Mouse (Mus musculus): ENCODE measurements around the gene Tcp11l1. TPM values are rescaled to one million over a fixed set of nuclear protein-coding genes. Genes with fewer than 3 reads are reported as not detected.

The Tcp11l1 gene
- 18.3 and 21.3 TPM in 2 replicates for total RNA-seq (2014; fragmentation: Nextera tagmentation)
- total RNA-seq (2017) = 7.9 and 10.5 TPM in 2 replicates

GRCm38 (mm10) chr2:104711585-104712485, at the start of gene Tcp11l1:
Tcp11l1 (minus strand) TSS chr2:104712169.
- peak; percentile 75 for ATAC-seq (replicated peaks; ENCODE audit: poor library complexity, severe bottlenecking)

- peak; percentile 77 for ATAC-seq (replicated peaks; ENCODE audit: poor library complexity, severe bottlenecking)
Measured at GRCm38 (mm10) chr2:104750611-104751010, 38.6 kb upstream of the Tcp11l1 start.

DNA sequence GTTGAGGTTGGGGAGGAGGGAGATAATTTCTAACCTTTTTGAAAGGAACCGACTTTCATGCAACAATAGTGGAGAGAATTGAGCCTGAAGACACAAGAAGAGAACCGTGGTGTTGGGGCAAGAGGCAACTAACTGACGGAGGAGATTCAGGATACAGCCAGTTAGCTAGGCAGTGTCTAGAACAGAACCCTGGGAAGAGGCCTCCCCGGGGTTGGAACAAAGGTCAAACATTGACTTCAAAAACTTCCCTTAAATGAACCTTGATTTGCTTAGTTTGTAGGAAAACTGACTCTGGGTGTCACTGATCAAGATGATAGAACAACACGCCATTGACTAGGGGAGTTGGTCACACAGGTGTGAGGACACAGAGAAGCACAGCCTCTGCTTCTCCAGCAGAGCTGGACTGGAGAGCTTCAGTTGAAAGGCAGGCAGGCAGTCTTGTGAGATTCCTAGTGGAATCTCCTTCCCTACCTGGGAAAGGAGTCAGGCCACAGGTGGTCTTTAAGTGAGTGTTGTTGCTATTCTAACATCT, 36.7 kb upstream of the Tcp11l1 start:
- no peak for ATAC-seq (replicated peaks; ENCODE audit: poor library complexity, severe bottlenecking)

- peak; percentile 26 for ATAC-seq (replicated peaks; ENCODE audit: poor library complexity, severe bottlenecking)
Measured at GRCm38 (mm10) chr2:104746251-104746650, 34.3 kb upstream of the Tcp11l1 start.

DNA sequence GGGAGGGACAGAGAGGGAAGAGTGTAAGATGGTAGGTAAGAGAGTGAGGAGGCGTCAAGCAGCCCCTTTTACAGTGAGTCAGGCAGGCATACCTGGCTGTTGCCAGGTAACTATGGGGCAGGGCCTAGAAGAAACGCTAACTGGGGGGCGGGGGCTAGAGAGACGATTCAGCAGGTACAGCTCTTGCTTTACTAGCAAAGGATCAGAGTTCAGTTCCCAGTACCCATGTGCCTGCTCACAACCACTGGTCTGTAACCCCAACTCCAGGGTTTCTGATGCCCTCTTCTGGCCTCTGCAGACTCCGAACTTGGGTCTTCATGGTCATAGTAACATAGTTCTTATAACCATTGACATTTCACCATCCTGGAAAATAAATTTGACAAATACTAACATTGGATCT, 32.0 kb upstream of the Tcp11l1 start:
- ATAC-seq (replicated peaks; ENCODE audit: poor library complexity, severe bottlenecking) = no peak

DNA sequence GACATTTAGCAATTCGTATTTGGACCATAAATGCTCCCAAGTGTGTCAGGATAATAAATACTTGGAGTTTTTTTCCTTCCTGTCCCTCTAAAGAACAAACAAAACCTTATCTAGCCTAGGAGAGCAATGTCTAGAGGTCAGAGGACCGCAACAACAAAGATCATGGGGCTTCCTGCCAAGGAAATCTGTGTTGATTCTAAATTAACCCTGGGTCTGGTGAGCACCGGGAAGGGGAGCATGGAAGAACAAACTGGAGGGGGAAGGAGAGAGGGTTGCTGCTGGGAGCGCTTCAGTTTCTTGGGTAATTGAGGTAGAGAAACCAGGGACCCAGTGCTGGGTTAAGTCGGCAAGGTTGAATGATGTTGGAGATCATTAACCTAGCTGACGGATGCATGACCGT, 31.2 kb upstream of the Tcp11l1 start:
- no peak for ATAC-seq (replicated peaks; ENCODE audit: poor library complexity, severe bottlenecking)

DNA sequence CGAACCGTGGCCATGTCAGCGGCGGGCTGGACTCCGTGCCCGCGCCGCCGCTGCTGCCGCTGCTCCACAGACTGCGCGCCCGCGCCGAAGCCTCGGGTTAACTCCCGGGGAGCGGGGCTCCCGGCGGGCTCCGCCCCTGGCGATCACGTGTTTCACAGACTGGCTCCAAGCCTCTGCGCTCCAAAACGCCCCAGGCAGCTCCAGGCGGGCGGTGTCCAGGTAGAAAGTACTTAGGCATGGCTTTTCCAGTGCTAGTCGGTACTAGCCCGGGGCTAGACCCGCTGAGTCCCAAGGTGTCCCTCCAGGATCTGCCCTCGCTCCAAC, 30.7 kb upstream of the Tcp11l1 start, which contains the start of gene Depdc7:
TSS of gene Depdc7 (minus strand) at position 138 of the 324 bp plus-strand sequence.
- ATAC-seq (replicated peaks; ENCODE audit: poor library complexity, severe bottlenecking) = peak; percentile 61

DNA sequence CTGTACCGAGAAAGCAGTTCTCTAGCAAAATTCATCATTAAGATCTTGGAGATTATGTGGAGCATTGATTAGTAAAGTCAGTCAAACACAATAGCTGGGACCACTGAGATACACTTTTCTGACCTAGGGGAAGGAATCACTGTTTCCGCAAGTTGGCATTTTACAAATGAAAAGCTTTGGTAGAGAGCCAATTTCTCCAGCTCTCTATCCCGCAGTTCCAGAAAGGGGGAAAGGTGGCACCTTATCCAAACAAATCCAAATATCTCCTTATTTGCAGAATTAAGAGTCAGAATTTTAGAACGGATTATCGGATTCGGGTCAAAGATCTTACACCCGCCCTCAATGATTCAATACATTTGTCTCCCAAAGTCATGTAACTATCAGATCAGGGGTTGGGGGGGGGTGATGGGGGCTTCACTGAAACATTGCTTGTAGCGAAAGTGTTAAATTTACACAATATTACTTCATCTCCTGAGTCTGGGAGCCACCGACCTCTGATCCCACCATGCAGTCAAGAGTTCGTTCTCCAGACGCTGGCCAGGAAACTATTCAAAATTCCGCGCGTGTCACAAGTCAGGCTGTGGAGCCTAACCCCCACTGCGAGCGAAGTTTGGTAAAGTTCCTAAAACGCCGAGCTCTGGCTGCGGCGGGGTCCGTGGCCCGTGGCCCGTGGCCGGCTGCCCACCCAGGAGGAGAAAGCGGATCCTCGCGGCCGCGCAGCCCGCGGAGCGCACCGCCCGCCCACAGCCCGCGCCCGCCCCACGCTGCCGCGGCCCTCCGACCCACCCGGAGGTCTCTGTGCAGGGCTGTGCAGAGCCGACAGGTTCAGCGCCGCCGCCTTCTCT, 30.1 kb upstream of the Tcp11l1 start:
- ATAC-seq (replicated peaks; ENCODE audit: poor library complexity, severe bottlenecking) = peak; percentile 66

GRCm38 (mm10) chr2:104741015-104741758, 29.2 kb upstream of the Tcp11l1 start:
- ATAC-seq (replicated peaks; ENCODE audit: poor library complexity, severe bottlenecking) = no peak

GRCm38 (mm10) chr2:104740248-104740949, 28.4 kb upstream of the Tcp11l1 start:
- ATAC-seq (replicated peaks; ENCODE audit: poor library complexity, severe bottlenecking) = peak; percentile 57

- no peak for ATAC-seq (replicated peaks; ENCODE audit: poor library complexity, severe bottlenecking)
Measured at GRCm38 (mm10) chr2:104739691-104740090, 27.7 kb upstream of the Tcp11l1 start.

DNA sequence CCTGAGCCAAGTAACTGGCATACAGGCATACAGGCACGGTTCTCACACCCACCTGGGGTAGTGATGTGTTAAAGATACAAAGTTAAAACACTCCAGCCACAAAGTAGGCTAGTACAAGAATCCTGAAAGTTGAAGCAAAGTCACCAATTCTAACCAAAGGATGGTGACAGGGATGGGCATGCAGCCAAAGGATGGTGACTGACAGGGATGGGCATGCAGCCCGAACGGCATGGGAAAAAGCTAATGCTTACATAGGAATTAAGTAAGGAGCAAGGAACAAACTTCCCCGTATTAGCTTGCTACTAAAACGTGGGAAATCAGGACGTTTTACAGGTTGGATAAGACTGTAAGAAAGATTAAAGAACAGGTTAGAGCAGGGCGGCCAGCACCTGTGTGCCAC, 24.3 kb upstream of the Tcp11l1 start:
- no peak for ATAC-seq (replicated peaks; ENCODE audit: poor library complexity, severe bottlenecking)

DNA sequence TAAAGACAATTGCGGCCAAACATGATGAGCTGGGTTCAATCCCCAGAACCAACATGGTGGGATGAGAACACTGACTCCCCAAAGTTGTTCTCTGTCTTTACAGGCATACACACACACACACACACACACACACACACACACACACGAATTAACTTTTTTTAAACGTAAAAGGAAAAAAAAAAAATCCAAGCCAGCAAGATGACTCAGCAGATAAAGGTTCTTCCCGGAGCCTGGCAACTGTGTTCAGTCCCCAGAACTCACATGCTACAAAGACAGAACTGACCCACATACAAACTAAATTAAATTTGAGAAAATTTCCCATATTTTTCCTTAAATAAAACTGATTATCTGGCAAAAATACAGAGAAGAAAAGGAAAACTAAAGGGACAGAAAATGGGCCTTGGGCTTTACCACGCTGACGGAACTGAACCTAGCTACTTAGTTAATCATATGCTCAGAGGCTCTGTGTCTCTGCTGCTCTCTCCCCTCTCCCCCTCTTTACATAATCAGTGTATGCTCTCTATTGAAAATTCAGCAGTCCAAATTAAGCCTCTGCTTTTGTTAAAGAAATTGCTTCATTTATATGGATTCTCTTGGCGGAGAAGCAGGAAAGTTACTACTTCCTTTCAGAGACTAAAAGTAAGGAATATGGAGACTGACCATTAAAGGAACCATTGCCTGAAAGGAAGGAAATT, 20.7 kb upstream of the Tcp11l1 start:
- ATAC-seq (replicated peaks; ENCODE audit: poor library complexity, severe bottlenecking) = no peak

- ATAC-seq (replicated peaks; ENCODE audit: poor library complexity, severe bottlenecking) = peak; percentile 93
Measured at GRCm38 (mm10) chr2:104732033-104732444, 20.1 kb upstream of the Tcp11l1 start.

DNA sequence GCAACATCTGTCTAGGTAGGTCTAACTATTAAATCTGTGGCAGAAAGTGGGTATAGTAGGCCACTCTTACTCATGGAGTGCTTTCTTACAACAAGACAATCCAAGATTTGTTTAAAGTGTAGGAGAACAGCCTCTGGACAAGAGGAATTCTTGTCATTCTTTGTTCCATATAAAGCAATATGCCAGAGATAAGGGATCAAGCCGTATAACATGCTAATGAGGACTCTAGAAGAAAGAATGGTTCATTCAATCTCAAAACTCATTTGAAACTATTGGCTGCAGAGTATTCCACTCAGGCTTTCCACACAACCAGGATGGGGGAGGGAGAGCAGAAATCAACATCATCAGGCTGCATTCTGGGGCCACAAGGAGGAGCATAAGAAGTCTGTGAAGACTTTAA, 15.4 kb upstream of the Tcp11l1 start:
- ATAC-seq (replicated peaks; ENCODE audit: poor library complexity, severe bottlenecking) = no peak

DNA sequence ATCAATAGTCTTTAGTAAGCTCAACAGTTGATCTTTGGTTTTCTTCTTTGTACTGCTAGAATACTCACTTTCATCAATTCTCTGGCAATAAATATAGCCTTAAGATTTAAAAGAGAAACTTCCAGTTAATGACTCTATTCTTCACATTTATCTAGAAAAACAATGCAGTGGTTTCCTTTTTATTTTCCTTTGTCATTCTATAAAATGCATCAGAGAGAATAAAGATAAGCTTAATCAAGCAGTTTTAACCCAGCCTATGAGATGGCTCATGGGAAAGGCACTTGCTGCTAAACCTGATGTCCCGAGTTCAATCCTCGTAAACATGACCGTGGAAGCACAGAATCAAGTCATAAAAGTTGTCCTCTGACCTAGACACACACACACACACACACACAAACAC, 10.1 kb upstream of the Tcp11l1 start:
- no peak for ATAC-seq (replicated peaks; ENCODE audit: poor library complexity, severe bottlenecking)

- no peak for ATAC-seq (replicated peaks; ENCODE audit: poor library complexity, severe bottlenecking)
Measured at GRCm38 (mm10) chr2:104717827-104718226, 5.9 kb upstream of the Tcp11l1 start.

DNA sequence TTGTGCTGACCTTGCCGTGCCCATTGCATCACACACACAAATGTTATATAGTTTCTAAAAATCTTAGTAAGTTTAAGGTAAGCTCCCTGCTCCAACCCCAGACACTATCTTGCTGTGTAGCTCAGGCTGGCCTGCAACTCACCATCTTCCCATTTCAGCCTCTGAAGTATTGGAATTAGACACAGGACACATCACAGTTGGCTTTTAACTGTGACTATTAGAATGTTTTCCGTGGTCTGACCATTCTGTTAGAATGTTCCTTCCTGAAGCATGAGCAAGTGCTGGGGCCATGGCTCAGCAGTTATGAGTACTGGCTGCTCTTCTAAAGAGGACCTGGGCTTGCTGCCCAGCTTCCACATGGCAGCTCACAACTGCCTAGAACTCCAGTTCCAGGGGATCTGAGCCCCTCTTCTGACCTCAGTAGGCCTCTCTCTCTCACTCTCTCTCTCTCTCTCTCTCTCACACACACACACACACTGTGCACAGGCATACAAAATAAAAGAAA, 5.3 kb upstream of the Tcp11l1 start:
- no peak for ATAC-seq (replicated peaks; ENCODE audit: poor library complexity, severe bottlenecking)

- ATAC-seq (replicated peaks; ENCODE audit: poor library complexity, severe bottlenecking) = no peak
Measured at GRCm38 (mm10) chr2:104716279-104716678, 4.3 kb upstream of the Tcp11l1 start, which contains the start of gene Pin1rt1. Pin1rt1 (minus strand) TSS chr2:104716379.

Data from granulocyte monocyte progenitor cell, adult 5-6 weeks (primary cell).